Mouse (Mus musculus) B cell, adult (primary cell): ENCODE measurements around the gene Kctd20. TPM values are rescaled to one million over a fixed set of nuclear protein-coding genes. Genes with fewer than 3 reads are reported as not detected.

Experiments used
- total RNA-seq: library from RNA; stranded (reverse); gene quantifications from 4 replicates; pipeline ENCODE4 v1.2.4, GENCODE M21; 2023; ENCODE audit not compliant: inconsistent age

Gene Kctd20
- 78.3 to 82.9 TPM (median 80.2 TPM) in 4 replicates for total RNA-seq

GRCm38 (mm10) chr17:28951831-28952799, at the start of gene Kctd20:
Gene Kctd20, plus strand, starts transcription at chr17:28951950.

DNA sequence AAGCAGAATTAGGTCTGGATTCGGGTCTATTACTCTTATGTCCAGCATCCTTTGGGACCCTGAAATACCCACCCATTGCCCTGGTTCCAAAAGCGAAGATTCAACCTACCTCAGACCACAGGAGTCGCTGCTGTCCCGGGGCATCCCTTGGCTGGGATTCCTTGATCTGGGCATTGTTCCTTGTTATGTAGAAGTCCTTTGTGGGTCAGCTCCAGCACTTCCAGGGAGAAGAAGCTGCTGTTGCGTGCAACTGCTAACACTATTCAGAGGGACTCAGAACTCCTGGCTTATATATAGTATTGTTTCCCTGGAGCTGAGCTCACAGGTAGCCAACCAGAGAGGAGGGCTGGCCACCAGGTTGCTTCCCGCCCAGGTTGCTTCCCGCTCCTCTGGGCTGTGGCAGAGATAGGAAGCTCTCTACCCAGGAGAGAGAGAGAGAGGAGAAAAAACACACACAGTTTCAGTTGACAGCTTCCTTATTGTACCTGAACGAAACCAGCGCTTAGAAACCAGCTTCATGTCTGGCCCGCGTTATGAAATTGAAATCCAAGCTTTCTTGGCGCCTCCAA, 36.6 kb upstream of the Kctd20 start, which contains the start of gene 4930539E08Rik:
Gene 4930539E08Rik (minus strand): TSS at position 265 of the 569 bp plus-strand sequence.

DNA sequence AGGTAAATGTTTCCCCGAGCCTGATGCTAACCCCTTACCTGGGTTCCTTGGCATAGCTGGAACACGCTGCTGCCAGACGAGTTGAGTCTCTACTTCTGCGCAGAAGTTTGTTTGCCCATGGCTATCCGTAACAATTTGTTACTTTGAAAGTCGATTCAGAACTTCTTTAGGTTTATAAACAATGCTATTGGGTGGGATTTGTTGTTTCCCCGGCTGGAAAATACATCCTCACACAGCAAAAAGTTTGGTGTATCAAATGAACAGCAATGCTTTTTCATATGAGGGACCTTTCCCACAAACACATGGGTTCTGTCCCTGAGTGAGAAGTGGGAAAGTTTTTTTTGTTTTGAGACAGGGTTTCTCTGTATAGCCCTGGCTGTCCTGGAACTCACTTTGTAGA, 8.0 kb upstream of the Kctd20 start, which contains the start of gene Pxt1:
Gene Pxt1 (minus strand): TSS at position 101 of the 400 bp plus-strand sequence.

GRCm38 (mm10) chr17:29007641-29008325, 56.0 kb downstream of the Kctd20 start, which contains the start of gene Stk38:
Gene Stk38, minus strand, starts transcription at chr17:29007995.

Other genes starting within 250 kb of the Kctd20 start
- 3.3 to 8.6 TPM (median 5.8 TPM) in 4 replicates for gene AC170998.1, start 225.9 kb upstream of the Kctd20 start, total RNA-seq
- 0.19 TPM in 1 of 4 replicates, not detected in the others for gene Mapk13, start 182.7 kb upstream of the Kctd20 start, total RNA-seq
- gene Brpf3, start 150.9 kb upstream of the Kctd20 start, total RNA-seq: 60.5 to 72.5 TPM (median 66.7 TPM) in 4 replicates
- gene Pnpla1, start 93.5 kb upstream of the Kctd20 start, total RNA-seq: not detected in 4 replicates
- 0.10 to 0.21 TPM (median 0.15 TPM) in 4 replicates for gene 4930539E08Rik, start 36.6 kb upstream of the Kctd20 start, total RNA-seq
- not detected in 4 replicates for gene Pxt1, start 8.1 kb upstream of the Kctd20 start, total RNA-seq
- 156 to 170 TPM (median 168 TPM) in 4 replicates for gene Stk38, start 56.0 kb downstream of the Kctd20 start, total RNA-seq
- gene Srsf3, start 80.7 kb downstream of the Kctd20 start, total RNA-seq: 519 to 550 TPM (median 532 TPM) in 4 replicates
- gene Cdkn1a, start 139.0 kb downstream of the Kctd20 start, total RNA-seq: 2.7 to 4.3 TPM (median 3.6 TPM) in 4 replicates
- gene Rab44, start 162.2 kb downstream of the Kctd20 start, total RNA-seq: 0.27 to 1.1 TPM (median 0.64 TPM) in 4 replicates